Mouse (Mus musculus) cerebellum, adult 2 months (tissue): ENCODE measurements around the gene Tmod2.
A peak's percentile ranks its signal among the peaks of the same experiment; 100 is the strongest.

Experiments
- CTCF ChIP-seq: fragments of 200-500 bp; IDR thresholded peaks from 2 replicates; pipeline ENCODE4 v1.5.1; 2011; ENCODE audit warnings: low read depth, mild to moderate bottlenecking, control low read depth, low read length, moderate library complexity, borderline replicate concordance; ENCODE audit not compliant: insufficient read depth
- POLR2A ChIP-seq: fragments of 200-500 bp; IDR thresholded peaks from 2 replicates; pipeline ENCODE4 v1.6.1; 2011; ENCODE audit warnings: low read length, control low read depth, borderline replicate concordance; ENCODE audit not compliant: insufficient read depth

- TF ChIP-seq CTCF (peak; percentile 27; the same call in 1 of the 2 replicates), POLR2A (no peak)
Measured at GRCm38 (mm10) chr9:75563176-75563575, 47.9 kb downstream of the Tmod2 start.
